Mouse (Mus musculus) CH12.LX (cell line): ENCODE measurements at regions not wholly inside any gene's neighbourhood (a gene's known extent, or its start where the extent isn't known, plus 50 kb on each side); places are given as distances from the start of the nearest gene placed in this dataset.

Source experiments
- DNase-seq: peaks from one replicate; pipeline ENCODE4 v3.0.0-alpha.2; 2013; ENCODE audit errors: extremely low read depth
- H3K27ac ChIP-seq: 2 replicates; pipeline ENCODE4 v1.5.1; 2012; ENCODE audit warnings: low read depth, mild to moderate bottlenecking, control low read depth, moderate library complexity; ENCODE audit not compliant: insufficient read depth
- H3K27me3 ChIP-seq: replicated peaks from 2 replicates; pipeline ENCODE3; 2012; ENCODE audit warnings: inconsistent platforms
- H3K36me3 ChIP-seq, 2 experiments: replicated peaks in 1 of 2; 2 replicates each; pipeline versions ENCODE3 to v1.6.1; 2012; ENCODE audit warnings: inconsistent platforms in 1 of 2, low read length in 1 of 2, mild to moderate bottlenecking in 1 of 2, mixed read lengths in 1 of 2, moderate library complexity in 1 of 2; ENCODE audit not compliant: control insufficient read depth in 1 of 2, insufficient read depth in 1 of 2
- H3K4me1 ChIP-seq, 2 experiments: 2 replicates each; pipeline ENCODE4 v1.6.1; 2012; ENCODE audit warnings: inconsistent platforms in 1 of 2, moderate library complexity in 1 of 2; ENCODE audit not compliant: insufficient read depth in 2 of 2, control insufficient read depth in 1 of 2
- H3K4me2 ChIP-seq: 2 replicates; pipeline ENCODE4 v1.6.1; 2012; ENCODE audit warnings: low read depth, mild to moderate bottlenecking, control low read depth; ENCODE audit not compliant: poor library complexity, insufficient read depth, severe bottlenecking
- H3K4me3 ChIP-seq, 3 experiments: fragments of 150-350 bp in 1 of 3; sonication (generic) in 1 of 3; replicated peaks in 1 of 3; 2 replicates each; pipeline versions ENCODE3 to v1.5.1; 2011 to 2012; ENCODE audit warnings: low read depth in 2 of 3, low read length in 2 of 3, mild to moderate bottlenecking in 2 of 3, moderate library complexity in 2 of 3, control low read depth in 1 of 3, improper control_type of control experiment in 1 of 3, inconsistent platforms in 1 of 3, mixed read lengths in 1 of 3; ENCODE audit not compliant: poor library complexity in 1 of 3
- H3K79me2 ChIP-seq: replicated peaks from 2 replicates; pipeline ENCODE4 v1.6.1; 2012; ENCODE audit warnings: mild to moderate bottlenecking, moderate library complexity; ENCODE audit not compliant: control insufficient read depth, poor library complexity, insufficient read depth, severe bottlenecking; ENCODE audit errors: extremely low read depth
- H3K9ac ChIP-seq: 2 replicates; pipeline ENCODE4 v1.6.1; 2012; ENCODE audit warnings: low read depth, mild to moderate bottlenecking, control low read depth, moderate library complexity; ENCODE audit not compliant: insufficient read depth
- H3K9me3 ChIP-seq: replicated peaks from 2 replicates; pipeline ENCODE3; 2012; ENCODE audit warnings: low read length, inconsistent platforms, mixed read lengths
- BHLHE40 ChIP-seq: IDR thresholded peaks from 2 replicates; pipeline ENCODE4 v1.6.1; 2011; ENCODE audit warnings: mild to moderate bottlenecking, low read depth, low read length, improper control_type of control experiment
- CHD1 ChIP-seq: IDR thresholded peaks from 2 replicates; pipeline ENCODE4 v1.6.1; 2012; ENCODE audit warnings: low read depth, low read length, improper control_type of control experiment, inconsistent platforms
- CHD2 ChIP-seq: IDR thresholded peaks from 2 replicates; pipeline ENCODE4 v1.6.1; 2011; ENCODE audit warnings: low read length, improper control_type of control experiment
- E2F4 ChIP-seq: IDR thresholded peaks from 2 replicates; pipeline ENCODE4 v1.6.1; 2011; ENCODE audit warnings: low read depth, low read length, improper control_type of control experiment; ENCODE audit not compliant: insufficient replicate concordance
- ELF1 ChIP-seq: IDR thresholded peaks from 2 replicates; pipeline ENCODE4 v1.6.1; 2014; ENCODE audit warnings: low read depth, mild to moderate bottlenecking, inconsistent platforms, low read length, improper control_type of control experiment
- EP300 ChIP-seq: IDR thresholded peaks from 2 replicates; pipeline ENCODE4 v1.6.1; 2011; ENCODE audit warnings: low read length, improper control_type of control experiment
- ETS1 ChIP-seq: conservative IDR thresholded peaks from 2 replicates; pipeline ENCODE4 v1.6.1; 2012; ENCODE audit warnings: low read depth, mild to moderate bottlenecking, inconsistent platforms, low read length, improper control_type of control experiment, moderate library complexity
- HCFC1 ChIP-seq: IDR thresholded peaks from 2 replicates; pipeline ENCODE4 v1.6.1; 2012; ENCODE audit warnings: low read depth, mild to moderate bottlenecking, inconsistent platforms, low read length, improper control_type of control experiment
- IRF4 ChIP-seq: IDR thresholded peaks from 2 replicates; pipeline ENCODE4 v1.6.1; 2014; ENCODE audit warnings: low read depth, mild to moderate bottlenecking, inconsistent platforms, low read length, improper control_type of control experiment
- JUN ChIP-seq: IDR thresholded peaks from 2 replicates; pipeline ENCODE4 v1.6.1; 2011; ENCODE audit warnings: low read depth, mild to moderate bottlenecking, low read length, improper control_type of control experiment, moderate library complexity; ENCODE audit not compliant: insufficient read depth
- JUND ChIP-seq: conservative IDR thresholded peaks from 2 replicates; pipeline ENCODE4 v1.6.1; 2011; ENCODE audit warnings: low read depth, low read length, improper control_type of control experiment
- MAFK ChIP-seq: IDR thresholded peaks from 2 replicates; pipeline ENCODE4 v1.6.1; 2011; ENCODE audit warnings: low read length, improper control_type of control experiment; ENCODE audit not compliant: insufficient replicate concordance
- MAX ChIP-seq: IDR thresholded peaks from 2 replicates; pipeline ENCODE4 v1.6.1; 2011; ENCODE audit warnings: low read length, improper control_type of control experiment
- MXI1 ChIP-seq: IDR thresholded peaks from 2 replicates; pipeline ENCODE4 v1.6.1; 2011; ENCODE audit warnings: mild to moderate bottlenecking, low read depth, low read length, improper control_type of control experiment
- NELFE ChIP-seq: IDR thresholded peaks from 2 replicates; pipeline ENCODE4 v1.6.1; 2011; ENCODE audit warnings: low read depth, low read length, improper control_type of control experiment
- NRF1 ChIP-seq: IDR thresholded peaks from 2 replicates; pipeline ENCODE4 v1.6.1; 2014; ENCODE audit warnings: low read depth, mild to moderate bottlenecking, inconsistent platforms, low read length, improper control_type of control experiment, moderate library complexity
- POLR2AphosphoS2 ChIP-seq: IDR thresholded peaks from 2 replicates; pipeline ENCODE4 v1.6.1; 2011; ENCODE audit warnings: low read depth, low read length, improper control_type of control experiment
- RAD21 ChIP-seq: IDR thresholded peaks from 2 replicates; pipeline ENCODE4 v1.6.1; 2011; ENCODE audit warnings: low read depth, mild to moderate bottlenecking, low read length, improper control_type of control experiment, moderate library complexity
- TBP ChIP-seq: conservative IDR thresholded peaks from 2 replicates; pipeline ENCODE4 v1.6.1; 2011; ENCODE audit warnings: low read depth, low read length, improper control_type of control experiment
- UBTF ChIP-seq: IDR thresholded peaks from 2 replicates; pipeline ENCODE4 v1.6.1; 2012; ENCODE audit warnings: low read depth, mild to moderate bottlenecking, inconsistent platforms, low read length, improper control_type of control experiment, moderate library complexity
- USF2 ChIP-seq: conservative IDR thresholded peaks from 2 replicates; pipeline ENCODE4 v1.6.1; 2011; ENCODE audit warnings: low read depth, low read length, improper control_type of control experiment
- ZC3H11A ChIP-seq: IDR thresholded peaks from 2 replicates; pipeline ENCODE4 v1.6.1; 2012; ENCODE audit warnings: low read depth, mild to moderate bottlenecking, inconsistent platforms, low read length, improper control_type of control experiment
- ZKSCAN1 ChIP-seq: IDR thresholded peaks from 2 replicates; pipeline ENCODE4 v1.6.1; 2012; ENCODE audit warnings: low read depth, inconsistent platforms, low read length, improper control_type of control experiment, borderline replicate concordance
- ZMIZ1 ChIP-seq: IDR thresholded peaks from 2 replicates; pipeline ENCODE4 v1.6.1; 2012; ENCODE audit warnings: low read depth, mild to moderate bottlenecking, inconsistent platforms, low read length, improper control_type of control experiment
- ZNF384 ChIP-seq: IDR thresholded peaks from 2 replicates; pipeline ENCODE4 v1.6.1; 2012; ENCODE audit warnings: low read depth, low read length, improper control_type of control experiment, inconsistent platforms
- dilution Hi-C: fragments of 300-500 bp; cut with MboI; formaldehyde crosslinking; loops from 2 replicates; pipeline ENCODE4 v1.14.3; 2020; ENCODE audit warnings: low sequenced_read_pairs; ENCODE audit not compliant: extremely low pct_unique_long_range_greater_than_20kb, extremely low pct_ligation_motif_present
- in situ Hi-C: fragments of 300-500 bp; cut with MboI; formaldehyde crosslinking; loops from 3 replicates; pipeline ENCODE4 v1.14.3; 2019; ENCODE audit warnings: low sequenced_read_pairs, low pct_ligation_motif_present, low pct_unique_long_range_greater_than_20kb, mixed read lengths

GRCm38 (mm10) chr15:41977649-41978231 is 1843.6 kb downstream of the 9330182O14Rik start:
- in situ Hi-C loops (no loop called here), dilution Hi-C loops (no loop called here)
- no peak overlapping the region for H3K4me2 ChIP-seq
- H3K79me2 ChIP-seq = no peaks in the 10 kb centered on the region
- DNase-seq = no peak
- H3K9ac ChIP-seq = no peak overlapping the region
- H3K4me3 ChIP-seq = no peak overlapping the region
- no peak for TF ChIP-seq ZMIZ1
- no peak for TF ChIP-seq CHD2
- TF ChIP-seq E2F4 = no peak
- TF ChIP-seq POLR2AphosphoS2 = no peak
- no peak for TF ChIP-seq HCFC1
- no peak for TF ChIP-seq RAD21
- no peak for TF ChIP-seq USF2
- TF ChIP-seq CHD1 = no peak
- no peak for TF ChIP-seq IRF4
- TF ChIP-seq MXI1 = no peak
- no peak for TF ChIP-seq ETS1
- no peak for TF ChIP-seq JUND
- TF ChIP-seq NRF1 = no peak
- no peak for TF ChIP-seq BHLHE40
- TF ChIP-seq ZKSCAN1 = no peak
- TF ChIP-seq UBTF = no peak
- TF ChIP-seq MAFK = no peak
- no peak for TF ChIP-seq NELFE
- TF ChIP-seq JUN = no peak
- no peaks in the 10 kb centered on the region for H3K9me3 ChIP-seq
- H3K27ac ChIP-seq = no peak overlapping the region
- no peaks in the 10 kb centered on the region for H3K27me3 ChIP-seq
- H3K36me3 ChIP-seq = no peaks in the 10 kb centered on the region
- 0 out of 4 replicates have a peak, but pooled peaks cover 0 to 2% of the 10 kb centered on the region in 2 experiments for H3K4me1 ChIP-seq

GRCm38 (mm10) chr15:41983261-41983660 is 1849.1 kb downstream of the 9330182O14Rik start:
- no peaks in the 10 kb centered on the region for H3K79me2 ChIP-seq
- H3K4me2 ChIP-seq = no peak overlapping the region
- H3K9ac ChIP-seq = no peak overlapping the region
- dilution Hi-C loops (no loop called here), in situ Hi-C loops (no loop called here)
- no peaks in the 10 kb centered on the region for H3K9me3 ChIP-seq
- 0 out of 4 replicates have a peak, but pooled peaks cover 0 to 2% of the 10 kb centered on the region in 2 experiments for H3K4me1 ChIP-seq
- no peak for DNase-seq
- no peak overlapping the region for H3K4me3 ChIP-seq
- no peak overlapping the region for H3K27ac ChIP-seq
- no peaks in the 10 kb centered on the region for H3K27me3 ChIP-seq
- H3K36me3 ChIP-seq = no peaks in the 10 kb centered on the region
- no peak for TF ChIP-seq JUN
- TF ChIP-seq NELFE = no peak
- TF ChIP-seq UBTF = no peak
- no peak for TF ChIP-seq MXI1
- no peak for TF ChIP-seq JUND
- TF ChIP-seq ZC3H11A = no peak
- TF ChIP-seq MAX = no peak
- TF ChIP-seq CHD2 = no peak
- TF ChIP-seq IRF4 = no peak
- no peak for TF ChIP-seq ELF1
- TF ChIP-seq EP300 = no peak
- TF ChIP-seq TBP = no peak
- no peak for TF ChIP-seq ZNF384
